Mouse (Mus musculus) hindbrain, embryonic 11.5 days (tissue): ENCODE measurements around the gene Cldn4. TPM values are rescaled to one million over a fixed set of nuclear protein-coding genes. Genes with fewer than 3 reads are reported as not detected.

Experiments used
- ATAC-seq: fragments of 200-750 bp; cut with Nextera tagmentation; 2 replicates; pipeline ENCODE4 v1.8.0; 2017; ENCODE audit warnings: mild to moderate bottlenecking, moderate TSS enrichment, moderate library complexity; ENCODE audit not compliant: low FRiP score
- DNase-seq: peaks from one replicate; pipeline ENCODE4 v3.0.0-alpha.2; 2015; ENCODE audit warnings: low spot score
- H3K27ac ChIP-seq: fragments of 300-500 bp; sonication (generic); 2 replicates; pipeline ENCODE4 v1.5.1; 2014; ENCODE audit warnings: mild to moderate bottlenecking, low read depth, low read length
- H3K27me3 ChIP-seq: fragments of 300-500 bp; sonication (generic); 2 replicates; pipeline ENCODE4 v1.6.1; 2014; ENCODE audit warnings: mild to moderate bottlenecking, low read length, moderate library complexity, mixed read lengths; ENCODE audit not compliant: control insufficient read depth, insufficient read depth
- H3K36me3 ChIP-seq: fragments of 300-500 bp; sonication (generic); 2 replicates; pipeline ENCODE4 v1.6.1; 2014; ENCODE audit warnings: mild to moderate bottlenecking, low read length, moderate library complexity, mixed read lengths; ENCODE audit not compliant: control insufficient read depth, insufficient read depth
- H3K4me1 ChIP-seq: fragments of 300-500 bp; sonication (generic); replicated peaks from 2 replicates; pipeline ENCODE4 v1.6.1; 2014; ENCODE audit warnings: low read length, mixed read lengths; ENCODE audit not compliant: control insufficient read depth, insufficient read depth
- H3K4me2 ChIP-seq: fragments of 300-500 bp; sonication (generic); replicated peaks from 2 replicates; pipeline ENCODE4 v1.6.1; 2014; ENCODE audit warnings: mild to moderate bottlenecking, low read depth, low read length
- H3K4me3 ChIP-seq: fragments of 300-500 bp; sonication (generic); 2 replicates; pipeline ENCODE4 v1.5.1; 2014; ENCODE audit warnings: low read depth, low read length
- H3K9ac ChIP-seq: fragments of 300-500 bp; sonication (generic); 2 replicates; pipeline ENCODE4 v1.6.1; 2014; ENCODE audit warnings: low read depth, low read length
- H3K9me3 ChIP-seq: fragments of 300-500 bp; sonication (generic); 2 replicates; pipeline ENCODE4 v1.6.1; 2016; ENCODE audit warnings: low read length; ENCODE audit not compliant: control insufficient read depth
- WGBS: fragments of 180-500 bp; shearing (Covaris S2); extraction: QIAGEN DNeasy Blood & Tissue Kit; methylation state at CpG from one replicate; pipeline ENCODE4 v1.1.7; 2014; 5-methylcytosine and 5-hydroxymethylcytosine counted together
- polyA plus RNA-seq: library from polyadenylated mRNA; unstranded; fragments of >200 nt; fragmentation: Nextera tagmentation; extraction: Ambion mirVana; gene quantifications from 2 replicates; pipeline ENCODE4 v1.2.1, GENCODE M21; 2014

Gene Cldn4
- 7.8 and 10.2 TPM in 2 replicates for polyA plus RNA-seq

- Histone ChIP-seq H3K4me3 (no peak within 1 kb of the TSS), H3K27ac (no peak within 1 kb of the TSS), H3K9ac (0 out of 2 replicates have a peak within 1 kb of the TSS, but pooled peaks have one; percentile 7), H3K27me3 (peaks cover 23% of the 10 kb centered on the region), H3K36me3 (no peaks in the 10 kb centered on the region), H3K9me3 (no peaks in the 10 kb centered on the region), H3K4me2 (0 out of 2 replicates have a peak within 1 kb of the TSS, but pooled peaks have one; percentile 8), H3K4me1 (no peaks in the 10 kb centered on the region)
- peak; percentile 27 for DNase-seq
- no peak for ATAC-seq
- WGBS = 12% methylated on average over 11 of the region's 11 CpGs
Observed at GRCm38 (mm10) chr5:134946857-134947255, at the start of gene Cldn4. Cldn4 (minus strand) TSS chr5:134946934.

- H3K4me2 ChIP-seq = no peak overlapping the region
- H3K4me1 ChIP-seq = no peaks in the 10 kb centered on the region
- H3K4me3 ChIP-seq = no peak overlapping the region
- no peaks in the 10 kb centered on the region for H3K9me3 ChIP-seq
- no peaks in the 10 kb centered on the region for H3K36me3 ChIP-seq
- no peak overlapping the region for H3K9ac ChIP-seq
- no peak for DNase-seq
- H3K27me3 ChIP-seq = peaks cover 12% of the 10 kb centered on the region
- H3K27ac ChIP-seq = no peak overlapping the region
- WGBS = 91% methylated on average over 5 of the region's 5 CpGs
- no peak for ATAC-seq
Observed at GRCm38 (mm10) chr5:134992566-134992965, 45.8 kb upstream of the Cldn4 start.

- 65% methylated on average over 6 of the region's 6 CpGs for WGBS
- Histone ChIP-seq H3K4me2 (no peak overlapping the region), H3K27ac (no peak overlapping the region), H3K27me3 (peaks cover 40% of the 10 kb centered on the region), H3K4me3 (no peak overlapping the region), H3K9ac (no peak overlapping the region), H3K36me3 (no peaks in the 10 kb centered on the region), H3K4me1 (peaks cover 5% of the 10 kb centered on the region; the same call in 1 of the 2 replicates), H3K9me3 (no peaks in the 10 kb centered on the region)
- no peak for DNase-seq
- no peak for ATAC-seq
Observed at GRCm38 (mm10) chr5:134989741-134990140, 43.0 kb upstream of the Cldn4 start.

DNA sequence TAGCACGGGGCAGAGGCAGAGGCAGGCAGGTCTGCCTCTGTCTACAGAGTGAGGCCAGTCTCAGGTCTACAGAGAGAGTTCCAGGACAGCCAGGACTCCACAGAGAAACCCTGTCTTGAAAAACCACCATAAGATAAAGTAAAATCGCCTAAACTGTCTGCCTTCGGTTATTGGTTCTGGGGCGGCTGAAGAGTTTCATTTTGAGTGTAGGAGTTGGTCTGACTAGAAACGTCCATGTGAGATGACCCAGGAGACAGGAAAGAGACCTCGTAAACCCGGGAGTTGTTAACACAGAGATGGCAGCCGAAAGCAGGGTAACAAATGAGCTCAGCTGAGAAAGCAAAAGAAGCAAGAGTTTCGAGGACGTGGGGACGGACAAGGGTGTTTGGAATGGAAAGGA is 42.4 kb upstream of the Cldn4 start:
- H3K4me3 ChIP-seq = no peak overlapping the region
- H3K4me1 ChIP-seq = peaks cover 5% of the 10 kb centered on the region; the same call in 1 of the 2 replicates
- no peak overlapping the region for H3K27ac ChIP-seq
- H3K36me3 ChIP-seq = no peaks in the 10 kb centered on the region
- 73% methylated on average over 11 of the region's 11 CpGs for WGBS
- H3K4me2 ChIP-seq = no peak overlapping the region
- H3K9ac ChIP-seq = no peak overlapping the region
- peaks cover 43% of the 10 kb centered on the region for H3K27me3 ChIP-seq
- ATAC-seq (no peak), DNase-seq (no peak)
- H3K9me3 ChIP-seq = no peaks in the 10 kb centered on the region

DNA sequence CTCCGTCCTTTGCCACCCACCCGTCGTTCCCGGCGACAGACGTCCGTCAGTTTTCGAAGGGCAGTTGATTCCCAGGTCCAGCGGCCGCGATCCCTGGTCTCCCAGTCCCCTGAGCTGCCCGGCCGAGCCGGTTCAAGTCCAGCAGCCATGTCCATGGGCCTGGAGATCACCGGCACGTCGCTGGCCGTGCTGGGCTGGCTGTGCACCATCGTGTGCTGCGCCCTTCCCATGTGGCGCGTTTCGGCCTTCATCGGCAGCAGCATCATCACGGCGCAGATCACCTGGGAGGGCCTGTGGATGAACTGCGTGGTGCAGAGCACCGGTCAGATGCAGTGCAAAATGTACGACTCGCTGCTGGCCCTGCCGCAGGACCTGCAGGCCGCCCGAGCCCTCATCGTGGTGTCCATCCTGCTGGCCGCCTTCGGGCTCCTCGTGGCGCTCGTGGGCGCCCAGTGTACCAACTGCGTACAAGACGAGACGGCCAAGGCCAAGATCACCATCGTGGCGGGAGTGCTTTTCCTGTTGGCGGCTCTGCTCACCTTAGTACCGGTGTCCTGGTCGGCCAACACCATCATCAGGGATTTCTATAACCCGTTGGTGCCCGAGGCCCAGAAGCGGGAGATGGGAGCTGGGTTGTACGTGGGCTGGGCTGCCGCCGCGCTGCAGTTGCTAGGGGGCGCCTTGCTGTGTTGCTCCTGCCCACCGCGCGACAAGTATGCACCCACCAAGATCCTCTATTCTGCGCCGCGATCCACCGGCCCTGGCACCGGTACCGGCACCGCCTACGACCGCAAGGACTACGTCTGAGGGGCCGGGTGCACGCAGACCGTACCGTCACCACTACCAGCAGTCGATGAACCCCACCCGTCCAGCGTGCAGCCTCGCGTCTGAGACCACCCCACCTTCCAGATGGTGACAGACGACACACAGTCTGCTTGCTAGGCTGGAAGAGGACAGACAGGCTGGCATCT is 39.8 kb upstream of the Cldn4 start:
- ATAC-seq = no peak
- peak overlapping the region; percentile 15; the same call in 1 of the 2 replicates for H3K9ac ChIP-seq
- 5% methylated on average over 79 of the region's 79 CpGs for WGBS
- H3K4me1 ChIP-seq = peaks cover 5% of the 10 kb centered on the region; the same call in 1 of the 2 replicates
- H3K36me3 ChIP-seq = no peaks in the 10 kb centered on the region
- peak; percentile 56 for DNase-seq
- H3K27ac ChIP-seq = no peak overlapping the region
- H3K27me3 ChIP-seq = peaks cover 43% of the 10 kb centered on the region
- peak overlapping the region; percentile 20 for H3K4me3 ChIP-seq
- H3K9me3 ChIP-seq = no peaks in the 10 kb centered on the region
- H3K4me2 ChIP-seq = peak overlapping the region; percentile 25

DNA sequence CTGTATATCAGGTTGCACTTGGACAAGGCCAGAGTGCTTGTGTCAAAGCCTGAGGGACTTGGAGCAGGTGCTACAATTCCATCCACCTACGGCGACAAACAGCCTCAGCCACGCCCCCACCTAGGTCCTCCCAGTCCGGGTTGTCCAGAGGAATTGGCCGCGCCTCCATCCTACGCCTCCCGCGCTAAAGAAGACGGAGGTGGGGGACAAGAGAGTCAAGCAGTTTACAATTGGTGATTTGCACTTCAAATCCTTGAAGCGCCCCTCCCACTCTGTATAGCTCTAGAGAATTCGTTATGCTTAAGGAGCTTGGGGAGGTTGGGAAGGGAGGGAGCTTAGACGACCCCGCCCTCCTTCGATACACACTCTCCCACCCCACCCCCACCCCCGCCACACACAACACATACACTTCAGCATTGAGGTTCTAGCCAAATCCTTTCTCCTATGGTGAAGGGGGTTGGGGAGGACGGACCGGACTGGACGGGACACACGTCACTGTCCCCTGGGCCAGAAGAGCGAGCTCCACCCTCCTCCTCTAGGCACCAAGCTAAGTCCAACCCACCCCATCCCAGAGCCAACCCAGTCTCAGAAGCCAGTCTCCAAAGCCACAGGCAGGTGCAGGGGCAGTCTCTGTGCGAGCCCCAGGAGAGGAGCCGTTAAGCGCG is 39.0 kb upstream of the Cldn4 start, which contains the start of gene Cldn3:
Gene Cldn3, plus strand, starts transcription at position 582 of the 665 bp plus-strand sequence.
- peaks cover 43% of the 10 kb centered on the region for H3K27me3 ChIP-seq
- no peak within 1 kb of the TSS for H3K27ac ChIP-seq
- H3K9me3 ChIP-seq = no peaks in the 10 kb centered on the region
- H3K4me2 ChIP-seq = peak within 1 kb of the TSS; percentile 25
- ATAC-seq (peak; percentile 63), DNase-seq (peak; percentile 46)
- peaks cover 5% of the 10 kb centered on the region; the same call in 1 of the 2 replicates for H3K4me1 ChIP-seq
- no peaks in the 10 kb centered on the region for H3K36me3 ChIP-seq
- under 1% methylated on average over 25 of the region's 25 CpGs for WGBS
- peak within 1 kb of the TSS; percentile 15; the same call in 1 of the 2 replicates for H3K9ac ChIP-seq
- H3K4me3 ChIP-seq = peak within 1 kb of the TSS; percentile 20

GRCm38 (mm10) chr5:134983771-134984170 is 37.0 kb upstream of the Cldn4 start:
- Histone ChIP-seq H3K4me3 (no peak overlapping the region), H3K9me3 (no peaks in the 10 kb centered on the region), H3K36me3 (no peaks in the 10 kb centered on the region), H3K27me3 (peaks cover 39% of the 10 kb centered on the region), H3K4me1 (peaks cover 5% of the 10 kb centered on the region; the same call in 1 of the 2 replicates), H3K9ac (no peak overlapping the region), H3K27ac (no peak overlapping the region), H3K4me2 (no peak overlapping the region)
- no peak for ATAC-seq
- peak; percentile 45 for DNase-seq
- WGBS = 13% methylated on average over 3 of the region's 3 CpGs

- H3K27ac ChIP-seq = no peak overlapping the region
- H3K4me3 ChIP-seq = no peak overlapping the region
- no peaks in the 10 kb centered on the region for H3K36me3 ChIP-seq
- ATAC-seq (no peak), DNase-seq (no peak)
- H3K27me3 ChIP-seq = peaks cover 37% of the 10 kb centered on the region
- H3K9ac ChIP-seq = no peak overlapping the region
- H3K4me1 ChIP-seq = peaks cover 5% of the 10 kb centered on the region; the same call in 1 of the 2 replicates
- H3K4me2 ChIP-seq = no peak overlapping the region
- WGBS = 92% methylated on average over 1 of the region's 1 CpGs
- H3K9me3 ChIP-seq = no peaks in the 10 kb centered on the region
Observed at GRCm38 (mm10) chr5:134983111-134983510, 36.4 kb upstream of the Cldn4 start.
